Mouse (Mus musculus): ENCODE data around the gene Rnf227.

DNA sequence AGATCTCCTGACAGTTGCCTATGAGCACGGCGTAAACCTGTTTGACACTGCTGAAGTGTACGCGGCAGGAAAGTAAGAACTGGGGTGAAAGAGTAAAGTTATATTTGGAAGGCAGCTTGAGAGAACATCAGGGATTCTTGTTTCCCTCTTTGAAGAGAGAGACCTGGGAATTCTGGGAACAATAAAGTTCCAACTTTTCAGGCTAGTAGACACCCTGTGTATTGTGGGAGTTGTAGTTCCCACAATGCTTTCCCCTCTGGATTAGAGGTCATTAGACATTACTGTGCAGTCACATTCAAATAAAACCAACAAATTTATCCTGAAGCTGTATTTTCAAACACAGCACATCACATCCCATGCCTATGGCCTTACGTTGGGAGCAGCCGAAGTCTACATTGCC is 11.7 kb upstream of the Rnf227 start:
- TF ChIP-seq TCF12 (IDR thresholded peaks at IDR 0.05; ENCODE audit: insufficient read depth, poor library complexity, severe bottlenecking) (no peak), CEBPB (IDR thresholded peaks at IDR 0.05; ENCODE audit: insufficient read depth, poor library complexity, severe bottlenecking) (no peak)

Measured in myocyte (in vitro differentiated cells).